In the genomic region with DNA sequence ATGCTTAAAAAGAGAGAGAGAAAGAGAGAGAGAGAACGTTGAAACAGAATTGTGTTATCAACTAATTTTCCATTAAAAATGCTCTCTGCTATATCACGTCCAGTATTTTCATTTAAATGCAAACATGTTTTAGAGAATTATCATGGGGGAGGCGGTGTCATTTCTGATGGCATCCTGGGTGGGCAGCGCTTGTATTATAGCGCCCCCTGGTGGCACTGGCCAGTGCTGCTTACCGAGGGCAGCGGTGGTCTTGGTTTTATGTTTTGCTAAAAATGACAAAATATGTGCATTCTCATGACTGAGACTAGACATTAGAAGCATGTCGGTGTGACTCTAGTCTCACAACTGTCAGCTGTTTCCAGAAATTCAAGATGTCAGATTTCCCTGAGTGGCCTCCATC, we compare ENCODE assay signal across 7 mouse cellular contexts. TPM values are rescaled to one million over a fixed set of nuclear protein-coding genes. Genes with fewer than 3 reads are reported as not detected.
DNase-seq lines count a peak whose midpoint lies in the region; ATAC-seq lines count a peak whose summit lies in the region.

No protein-coding gene starts in this region.

- no peak overlapping the region for H3K4me3 ChIP-seq in limb, embryonic 13.5 days

- no peak overlapping the region for H3K4me2 ChIP-seq in limb, embryonic 13.5 days (replicated peaks)

- H3K27ac ChIP-seq in limb, embryonic 13.5 days: no peak overlapping the region

- H3K9me3 ChIP-seq in limb, embryonic 13.5 days: 0 out of 2 replicates have a peak, but pooled peaks cover 5% of the 10 kb centered on the region

- H3K36me3 ChIP-seq in limb, embryonic 13.5 days: no peaks in the 10 kb centered on the region

- no peaks in the 10 kb centered on the region; the same call in 1 of the 2 replicates for H3K4me1 ChIP-seq in limb, embryonic 13.5 days

- WGBS in limb, embryonic 13.5 days: 11% methylated on average over 8 of the region's 8 CpGs

- 0 out of 2 replicates have a peak overlapping the region, but pooled peaks have one; percentile 20 for H3K9ac ChIP-seq in limb, embryonic 13.5 days

- no peaks in the 10 kb centered on the region for H3K27me3 ChIP-seq in limb, embryonic 13.5 days

- ATAC-seq in limb, embryonic 13.5 days (ENCODE audit: low FRiP score, low read depth): no peak

- DNase-seq in right cerebral cortex, adult 2 months (ENCODE audit: low spot score in 2 of 2): peak; percentile 68 to 69
- DNase-seq in right cerebral cortex, postnatal 36 days (ENCODE audit: low spot score in 2 of 2): no peak
- peak; percentile 38 for DNase-seq in adipocyte (ENCODE audit: low spot score)
- DNase-seq in cerebellum, postnatal 14 days: peak; percentile 88 to 91
- peak; percentile 77 for DNase-seq in gastrocnemius, postnatal 10 days
- DNase-seq in retina, embryonic 14.5 days (ENCODE audit: low spot score): peak; percentile 83

RNA-seq across cellular contexts. Expression of a gene that starts 44.9 kb away (rescaled TPM):
- 10 to 100 TPM; 55.7 to 62.8 TPM for total RNA-seq in gastrocnemius, postnatal 10 days (2021)
- polyA plus RNA-seq in limb, embryonic 13.5 days (2015; fragmentation: Nextera tagmentation; extraction: Ambion mirVana): 184 and 192 TPM in 2 replicates

Comparison
In these comparisons a context has a peak if more than half of its experiments do, and no peak if none do; other contexts are left out.
1. DNase-seq: peak in right cerebral cortex, adult 2 months (2 of 2), adipocyte (single experiment), cerebellum, postnatal 14 days (2 of 2), gastrocnemius, postnatal 10 days (single experiment) and retina, embryonic 14.5 days (single experiment); none in right cerebral cortex, postnatal 36 days (0 of 2).